Mouse (Mus musculus): ENCODE measurements at regions not wholly inside any gene's neighbourhood (a gene's known extent, or its start where the extent isn't known, plus 50 kb on each side); places are given as distances from the start of the nearest gene placed in this dataset.

- H3K27ac ChIP-seq, result peak overlapping the region; percentile 93
- peak; percentile 73 to 74 for DNase-seq (ENCODE audit: extremely low spot score in 1 of 2, low spot score in 2 of 2)
- intact Hi-C loops (cut with DNase I), result loop anchor here (1.0 to 5.0 kb wide), 7 partner anchors 50 to 250 kb away; no protein-coding TSS in a partner anchor
- H3K4me3 ChIP-seq, result peak overlapping the region; percentile 30
- no peak; the same call in none of the 2 replicates for TF ChIP-seq CTCF (IDR thresholded peaks at IDR 0.05)
Observed at GRCm38 (mm10) chr14:105732221-105733012, 164.2 kb downstream of the Spry2 start.

GRCm38 (mm10) chr14:105730786-105731185 is 165.8 kb downstream of the Spry2 start:
- Histone ChIP-seq H3K27ac (peak overlapping the region; percentile 93), H3K4me3 (no peak overlapping the region)
- no peak for DNase-seq (ENCODE audit: extremely low spot score in 1 of 2, low spot score in 2 of 2)
- intact Hi-C loops (cut with DNase I), result loop anchor here (5.0 kb wide), 1 partner anchor 248 kb away; no protein-coding TSS in a partner anchor
- no peak for TF ChIP-seq CTCF (IDR thresholded peaks at IDR 0.05)

GRCm38 (mm10) chr14:105728841-105729240 is 167.8 kb downstream of the Spry2 start:
- TF ChIP-seq CTCF (IDR thresholded peaks at IDR 0.05), result no peak
- intact Hi-C loops (cut with DNase I), result no loop called here
- no peak overlapping the region for H3K27ac ChIP-seq
- no peak overlapping the region for H3K4me3 ChIP-seq
- DNase-seq (ENCODE audit: extremely low spot score in 1 of 2, low spot score in 2 of 2), result no peak

GRCm38 (mm10) chr14:105725741-105726140 is 170.9 kb downstream of the Spry2 start:
- H3K27ac ChIP-seq, result no peak overlapping the region
- intact Hi-C loops (cut with DNase I), result no loop called here
- no peak for DNase-seq (ENCODE audit: extremely low spot score in 1 of 2, low spot score in 2 of 2)
- TF ChIP-seq CTCF (IDR thresholded peaks at IDR 0.05), result no peak
- H3K4me3 ChIP-seq, result no peak overlapping the region

- no peak overlapping the region for H3K4me3 ChIP-seq
- no peak for TF ChIP-seq CTCF (IDR thresholded peaks at IDR 0.05)
- DNase-seq (ENCODE audit: extremely low spot score in 1 of 2, low spot score in 2 of 2), result no peak
- no peak overlapping the region for H3K27ac ChIP-seq
- intact Hi-C loops (cut with DNase I), result loop anchor here (5.0 kb wide), 1 partner anchor 326 kb away; no protein-coding TSS in a partner anchor
Observed at GRCm38 (mm10) chr14:105722923-105723322, 173.7 kb downstream of the Spry2 start.

- Histone ChIP-seq H3K27ac (peak overlapping the region; percentile 83), H3K4me3 (no peak overlapping the region)
- TF ChIP-seq CTCF (IDR thresholded peaks at IDR 0.05), result no peak
- intact Hi-C loops (cut with DNase I), result loop anchor here (5.0 kb wide), 1 partner anchor 324 kb away; no protein-coding TSS in a partner anchor
- no peak for DNase-seq (ENCODE audit: extremely low spot score in 1 of 2, low spot score in 2 of 2)
Observed at GRCm38 (mm10) chr14:105721576-105721975, 175.0 kb downstream of the Spry2 start.

- Histone ChIP-seq H3K27ac (peak overlapping the region; percentile 83), H3K4me3 (no peak overlapping the region)
- DNase-seq (ENCODE audit: extremely low spot score in 1 of 2, low spot score in 2 of 2), result no peak
- TF ChIP-seq CTCF (IDR thresholded peaks at IDR 0.05), result no peak
- intact Hi-C loops (cut with DNase I), result loop anchor here (5.0 kb wide), 1 partner anchor 324 kb away; no protein-coding TSS in a partner anchor
Observed at GRCm38 (mm10) chr14:105720816-105721510, 175.7 kb downstream of the Spry2 start.

- intact Hi-C loops (cut with DNase I), result loop anchor here (1.0 to 5.0 kb wide), 5 partner anchors 50 to 222 kb away; partner anchors contain the start of gene Spry2
- Histone ChIP-seq H3K27ac (peak overlapping the region; percentile 82), H3K4me3 (no peak overlapping the region)
- peak in 1 of 2 experiments; percentile 28 for DNase-seq (ENCODE audit: extremely low spot score in 1 of 2, low spot score in 2 of 2)
- TF ChIP-seq CTCF (IDR thresholded peaks at IDR 0.05), result no peak
Observed at GRCm38 (mm10) chr14:105718676-105719441, 177.8 kb downstream of the Spry2 start.

- no peak for DNase-seq (ENCODE audit: extremely low spot score in 1 of 2, low spot score in 2 of 2)
- intact Hi-C loops (cut with DNase I), result loop anchor here (1.0 to 5.0 kb wide), 5 partner anchors 49 to 221 kb away; partner anchors contain the start of gene Spry2
- peak overlapping the region; percentile 80 for H3K27ac ChIP-seq
- TF ChIP-seq CTCF (IDR thresholded peaks at IDR 0.05), result no peak
- H3K4me3 ChIP-seq, result no peak overlapping the region
Observed at GRCm38 (mm10) chr14:105717821-105718220, 178.8 kb downstream of the Spry2 start.

GRCm38 (mm10) chr14:105708691-105709090 is 187.9 kb downstream of the Spry2 start:
- TF ChIP-seq CTCF (IDR thresholded peaks at IDR 0.05), result no peak
- intact Hi-C loops (cut with DNase I), result no loop called here
- DNase-seq (ENCODE audit: extremely low spot score in 1 of 2, low spot score in 2 of 2), result no peak
- no peak overlapping the region for H3K27ac ChIP-seq
- no peak overlapping the region for H3K4me3 ChIP-seq

- TF ChIP-seq CTCF (IDR thresholded peaks at IDR 0.05), result no peak
- intact Hi-C loops (cut with DNase I), result no loop called here
- no peak for DNase-seq (ENCODE audit: extremely low spot score in 1 of 2, low spot score in 2 of 2)
- H3K27ac ChIP-seq, result no peak overlapping the region
- no peak overlapping the region for H3K4me3 ChIP-seq
Observed at GRCm38 (mm10) chr14:105706756-105707155, 189.9 kb downstream of the Spry2 start.
